Mouse (Mus musculus) stomach, embryonic 16.5 days (tissue): Measurements from ENCODE around the gene Tekt2. TPM values are rescaled to one million over a fixed set of nuclear protein-coding genes. Genes with fewer than 3 reads are reported as not detected.

Source experiments
- ATAC-seq: fragments of 200-750 bp; cut with Nextera tagmentation; 2 replicates; pipeline ENCODE4 v1.8.0; 2017; ENCODE audit warnings: moderate number of reproducible peaks, moderate TSS enrichment; ENCODE audit not compliant: insufficient read depth, low FRiP score
- H3K27ac ChIP-seq: fragments of 300-500 bp; sonication (generic); 2 replicates; pipeline ENCODE4 v1.5.1; 2014; ENCODE audit warnings: low read length
- H3K27me3 ChIP-seq: fragments of 300-500 bp; sonication (generic); 2 replicates; pipeline ENCODE4 v1.6.1; 2014; ENCODE audit warnings: low read length, control low read depth, mixed read lengths; ENCODE audit not compliant: control insufficient read depth, insufficient read depth
- H3K36me3 ChIP-seq: fragments of 300-500 bp; sonication (generic); 2 replicates; pipeline ENCODE4 v1.6.1; 2014; ENCODE audit warnings: low read length; ENCODE audit not compliant: control insufficient read depth, insufficient read depth
- H3K4me1 ChIP-seq: fragments of 300-500 bp; sonication (generic); 2 replicates; pipeline ENCODE4 v1.6.1; 2014; ENCODE audit warnings: low read length, control low read depth, mixed read lengths; ENCODE audit not compliant: control insufficient read depth, insufficient read depth
- H3K4me2 ChIP-seq: fragments of 300-500 bp; sonication (generic); 2 replicates; pipeline ENCODE4 v1.6.1; 2014; ENCODE audit warnings: low read depth, low read length, mixed read lengths
- H3K4me3 ChIP-seq: fragments of 300-500 bp; sonication (generic); replicated peaks from 2 replicates; pipeline ENCODE4 v1.5.1; 2014; ENCODE audit warnings: mild to moderate bottlenecking, low read length
- H3K9ac ChIP-seq: fragments of 300-500 bp; sonication (generic); 2 replicates; pipeline ENCODE4 v1.6.1; 2014; ENCODE audit warnings: low read length
- H3K9me3 ChIP-seq: fragments of 300-500 bp; sonication (generic); replicated peaks from 2 replicates; pipeline ENCODE4 v1.6.1; 2016; ENCODE audit warnings: low read length, control low read depth; ENCODE audit not compliant: control insufficient read depth
- WGBS: fragments of 180-500 bp; shearing (Covaris S2); extraction: QIAGEN DNeasy Blood & Tissue Kit; methylation state at CpG from one replicate; pipeline ENCODE4 v1.1.7; 2014; 5-methylcytosine and 5-hydroxymethylcytosine counted together
- polyA plus RNA-seq: library from polyadenylated mRNA; unstranded; fragments of >200 nt; fragmentation: Nextera tagmentation; extraction: Ambion mirVana; gene quantifications from 2 replicates; pipeline ENCODE4 v1.2.1, GENCODE M21; 2015

Tekt2 gene
- polyA plus RNA-seq, 1 experiment from 2014 or later, result 7.9 TPM

DNA sequence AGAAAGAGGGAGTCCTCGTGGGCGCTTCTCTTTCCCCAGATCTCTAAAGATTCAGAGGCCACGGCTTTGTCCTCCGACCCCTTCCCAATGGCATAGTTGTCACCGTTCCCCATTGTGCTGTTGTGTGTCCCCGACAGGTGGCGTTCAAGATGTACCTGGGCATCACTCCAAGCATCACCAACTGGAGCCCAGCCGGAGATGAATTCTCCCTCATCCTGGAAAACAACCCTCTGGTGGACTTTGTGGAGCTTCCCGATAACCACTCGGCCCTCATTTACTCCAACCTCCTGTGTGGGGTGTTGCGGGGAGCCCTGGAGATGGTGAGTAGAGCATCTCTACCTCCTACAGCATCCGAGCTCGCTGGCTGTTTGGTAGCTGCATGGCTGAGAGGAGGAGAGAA is 51.7 kb downstream of the Tekt2 start:
- Histone ChIP-seq H3K27me3 (no peaks in the 10 kb centered on the region), H3K4me3 (no peak overlapping the region), H3K4me2 (no peak overlapping the region), H3K4me1 (no peaks in the 10 kb centered on the region), H3K9me3 (no peaks in the 10 kb centered on the region), H3K27ac (no peak overlapping the region), H3K36me3 (peaks cover 8% of the 10 kb centered on the region; the same call in 1 of the 2 replicates), H3K9ac (no peak overlapping the region)
- ATAC-seq, result no peak
- WGBS, result 80% methylated on average over 13 of the region's 13 CpGs

Other genes starting within 250 kb of the Tekt2 start
- 49.4 and 52.4 TPM in 2 replicates for gene Lsm10, start 229.1 kb downstream of the Tekt2 start, polyA plus RNA-seq
- 28.4 and 29.6 TPM in 2 replicates for gene Stk40, start 221.7 kb downstream of the Tekt2 start, polyA plus RNA-seq
- 46.4 and 49.7 TPM in 2 replicates for gene Eva1b, start 177.9 kb downstream of the Tekt2 start, polyA plus RNA-seq
- 7.3 and 8.6 TPM in 2 replicates for gene Sh3d21, start 162.2 kb downstream of the Tekt2 start, polyA plus RNA-seq
- 164 and 176 TPM in 2 replicates for gene Thrap3, start 122.9 kb downstream of the Tekt2 start, polyA plus RNA-seq
- 14.4 and 20.0 TPM in 2 replicates for gene Map7d1, start 69.3 kb downstream of the Tekt2 start, polyA plus RNA-seq
- 97.2 and 103 TPM in 2 replicates for gene Trappc3, start 63.4 kb downstream of the Tekt2 start, polyA plus RNA-seq
- gene Col8a2, start 38.9 kb downstream of the Tekt2 start, polyA plus RNA-seq, result 7.6 and 11.1 TPM in 2 replicates
- gene Adprhl2, start 4.0 kb downstream of the Tekt2 start, polyA plus RNA-seq, result 55.5 and 55.6 TPM in 2 replicates
- gene Ago3, start 103.9 kb upstream of the Tekt2 start, polyA plus RNA-seq, result 16.4 and 16.8 TPM in 2 replicates
- gene Ago1, start 142.9 kb upstream of the Tekt2 start, polyA plus RNA-seq, result 4.3 and 4.4 TPM in 2 replicates
- 1.4 and 1.9 TPM in 2 replicates for gene Ago4, start 207.8 kb upstream of the Tekt2 start, polyA plus RNA-seq
- 23.1 and 23.6 TPM in 2 replicates for gene Clspn, start 231.2 kb upstream of the Tekt2 start, polyA plus RNA-seq